ENCODE assay signal across 8 mouse cellular contexts in genomic region chr4:122884481-122885340, GRCm38 (mm10). TPM values are rescaled to one million over a fixed set of nuclear protein-coding genes. Genes with fewer than 3 reads are reported as not detected.
DNase-seq lines count a peak whose midpoint lies in the region; ATAC-seq lines count a peak whose summit lies in the region.

No protein-coding gene starts in this region.

- no peak overlapping the region; the same call in 1 of the 2 replicates for H3K9ac ChIP-seq in forebrain, embryonic 16.5 days (replicated peaks; ENCODE audit: low read depth, low read length)
- peak overlapping the region; percentile 75 for H3K9ac ChIP-seq in kidney, embryonic 14.5 days (ENCODE audit: low read depth, low read length)

- ATAC-seq in forebrain, embryonic 16.5 days = no peak
- no peak for ATAC-seq in kidney, embryonic 14.5 days (ENCODE audit: low FRiP score, low TSS enrichment)

- no peaks in the 10 kb centered on the region for H3K27me3 ChIP-seq in forebrain, embryonic 16.5 days (replicated peaks; ENCODE audit: control insufficient read depth, insufficient read depth, low read length)
- no peaks in the 10 kb centered on the region for H3K27me3 ChIP-seq in kidney, embryonic 14.5 days (ENCODE audit: control insufficient read depth, insufficient read depth, low read length)

- DNase-seq in adrenal gland, adult 2 months = peak; percentile 49
- DNase-seq in adrenal gland, postnatal 4 days (ENCODE audit: low spot score in 2 of 2) = no peak
- DNase-seq in R1 (ENCODE audit: low read depth, low spot score) = peak; percentile 24
- peak; percentile 49 for DNase-seq in lung, postnatal 25 days (ENCODE audit: low spot score)
- DNase-seq in ovary, postnatal 10 days (ENCODE audit: low spot score) = no peak
- DNase-seq in c-Kit-positive CD71-positive TER-119-positive erythroid progenitor cells, embryonic 14.5 days (ENCODE audit: low spot score) = no peak

- H3K27ac ChIP-seq in forebrain, embryonic 16.5 days (ENCODE audit: low read length) = no peak overlapping the region
- H3K27ac ChIP-seq in kidney, embryonic 14.5 days (ENCODE audit: low read depth, low read length) = no peak overlapping the region

- H3K4me2 ChIP-seq in forebrain, embryonic 16.5 days (ENCODE audit: low read length) = peak overlapping the region; percentile 70
- peak overlapping the region; percentile 64 for H3K4me2 ChIP-seq in kidney, embryonic 14.5 days (replicated peaks; ENCODE audit: low read depth, low read length)

- WGBS in forebrain, embryonic 16.5 days = 45% methylated on average over 12 of the region's 12 CpGs
- WGBS in kidney, embryonic 14.5 days = 40% methylated on average over 12 of the region's 12 CpGs

- H3K4me3 ChIP-seq in forebrain, embryonic 16.5 days (replicated peaks; ENCODE audit: low read length) = peak overlapping the region; percentile 69
- peak overlapping the region; percentile 88 for H3K4me3 ChIP-seq in kidney, embryonic 14.5 days (ENCODE audit: low read length)

- H3K9me3 ChIP-seq in forebrain, embryonic 16.5 days (ENCODE audit: control insufficient read depth, low read length) = no peaks in the 10 kb centered on the region
- no peaks in the 10 kb centered on the region for H3K9me3 ChIP-seq in kidney, embryonic 14.5 days (ENCODE audit: control insufficient read depth, low read length)

- peaks cover 37% of the 10 kb centered on the region for H3K4me1 ChIP-seq in forebrain, embryonic 16.5 days (replicated peaks; ENCODE audit: control insufficient read depth, insufficient read depth, low read length)
- H3K4me1 ChIP-seq in kidney, embryonic 14.5 days (ENCODE audit: control insufficient read depth, insufficient read depth, low read length) = peaks cover 24% of the 10 kb centered on the region

- no peaks in the 10 kb centered on the region for H3K36me3 ChIP-seq in forebrain, embryonic 16.5 days (ENCODE audit: control insufficient read depth, insufficient read depth)
- H3K36me3 ChIP-seq in kidney, embryonic 14.5 days (ENCODE audit: control insufficient read depth, insufficient read depth, low read length) = no peaks in the 10 kb centered on the region

RNA-seq across cellular contexts. Expression of gene Cap1, which starts 1.1 kb away (rescaled TPM):
- total RNA-seq in adrenal gland, adult 2 months (2021) = 100 to 1,000 TPM; 140 to 168 TPM
- 28.0 and 30.0 TPM in 2 replicates for polyA plus RNA-seq in adrenal gland, adult 2 months (2012; rRNA removed)
- 100 to 1,000 TPM; 138 to 147 TPM for total RNA-seq in adrenal gland, postnatal 4 days (2021)
- polyA plus RNA-seq in forebrain, embryonic 16.5 days (2015; fragmentation: Nextera tagmentation; extraction: Ambion mirVana) = 77.5 and 80.8 TPM in 2 replicates
- 45.6 and 76.7 TPM in 2 replicates for polyA plus RNA-seq in kidney, embryonic 14.5 days (2014; fragmentation: Nextera tagmentation; extraction: Ambion mirVana)

RNA-seq across cellular contexts. Expression of gene Ppt1, which starts 48.7 kb away (rescaled TPM):
- 10 to 100 TPM; 69.3 to 86.3 TPM for total RNA-seq in adrenal gland, adult 2 months (2021)
- 14.2 and 17.9 TPM in 2 replicates for polyA plus RNA-seq in adrenal gland, adult 2 months (2012; rRNA removed)
- total RNA-seq in adrenal gland, postnatal 4 days (2021) = 10 to 100 TPM; 74.6 to 78.1 TPM
- 72.3 and 85.2 TPM in 2 replicates for polyA plus RNA-seq in forebrain, embryonic 16.5 days (2015; fragmentation: Nextera tagmentation; extraction: Ambion mirVana)
- polyA plus RNA-seq in kidney, embryonic 14.5 days (2014; fragmentation: Nextera tagmentation; extraction: Ambion mirVana) = 64.6 and 82.5 TPM in 2 replicates

Comparison
In these comparisons a context has a peak if more than half of its experiments do, and no peak if none do; other contexts are left out.
1. DNase-seq: peak in adrenal gland, adult 2 months (single experiment), R1 (single experiment) and lung, postnatal 25 days (single experiment); none in adrenal gland, postnatal 4 days (0 of 2), ovary, postnatal 10 days (single experiment) and c-Kit-positive CD71-positive TER-119-positive erythroid progenitor cells, embryonic 14.5 days (single experiment).